Mouse (Mus musculus) 3134 (cell line): ENCODE data around the gene Doxl2.
"Not testable (repeated sequence)": the region's sequence is repeated elsewhere in the genome, so short reads cannot be mapped to it uniquely, and the experiment has no call there.

Source experiments
- DNase-seq: peaks from one replicate; pipeline ENCODE4 v3.0.0-alpha.2; 2011; ENCODE audit warnings: low spot score; ENCODE audit not compliant: insufficient read length; ENCODE audit errors: extremely low read depth

Doxl2 gene

GRCm38 (mm10) chr6:48974663-48975062, at the start of gene Doxl2:
Gene Doxl2, plus strand, starts transcription at chr6:48974963.
- no peak for DNase-seq

- no peak for DNase-seq
Measured at GRCm38 (mm10) chr6:48929595-48929994, 45.2 kb upstream of the Doxl2 start, which contains the start of gene 1600015I10Rik. Gene 1600015I10Rik, plus strand, starts transcription at chr6:48929895.

DNA sequence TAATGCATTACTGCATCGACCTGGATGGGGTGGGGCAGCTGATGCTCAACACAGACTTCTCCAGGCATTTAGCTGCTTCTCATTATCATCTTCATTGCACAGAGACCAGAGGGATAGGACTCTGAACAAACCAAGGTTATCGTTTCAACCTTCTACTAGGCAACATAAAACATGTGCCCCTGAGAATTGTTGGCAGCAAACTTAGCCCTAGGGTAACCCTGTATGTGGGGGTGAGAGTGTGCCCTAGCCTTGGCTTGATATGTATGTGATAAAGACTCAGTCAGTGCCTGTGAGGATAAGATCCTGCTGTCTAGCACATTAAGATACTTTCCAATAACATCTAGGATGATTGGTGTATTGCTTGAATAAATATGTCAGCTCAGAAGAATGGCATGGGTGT, 25.2 kb upstream of the Doxl2 start:
- no peak for DNase-seq

- no peak for DNase-seq
Measured at GRCm38 (mm10) chr6:48950676-48951075, 24.1 kb upstream of the Doxl2 start.

DNA sequence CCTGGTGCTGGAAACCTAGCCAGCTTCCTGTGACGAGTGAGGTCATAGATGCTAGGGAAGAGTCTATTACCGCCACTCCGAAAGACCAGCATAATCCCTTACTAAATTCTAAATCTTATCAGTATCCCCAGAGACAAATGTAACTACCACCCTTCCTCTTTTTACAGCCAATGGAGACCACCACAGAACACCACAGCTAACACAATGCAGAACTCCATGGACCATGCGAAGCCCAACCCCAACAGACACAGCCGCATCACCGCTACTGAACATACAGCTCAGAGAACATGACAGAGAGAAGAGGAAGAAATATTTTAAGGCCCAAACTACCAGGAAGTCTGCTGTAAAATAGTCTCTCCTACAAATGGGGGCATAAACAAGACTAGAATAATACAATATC, 23.1 kb upstream of the Doxl2 start:
- no peak for DNase-seq

DNA sequence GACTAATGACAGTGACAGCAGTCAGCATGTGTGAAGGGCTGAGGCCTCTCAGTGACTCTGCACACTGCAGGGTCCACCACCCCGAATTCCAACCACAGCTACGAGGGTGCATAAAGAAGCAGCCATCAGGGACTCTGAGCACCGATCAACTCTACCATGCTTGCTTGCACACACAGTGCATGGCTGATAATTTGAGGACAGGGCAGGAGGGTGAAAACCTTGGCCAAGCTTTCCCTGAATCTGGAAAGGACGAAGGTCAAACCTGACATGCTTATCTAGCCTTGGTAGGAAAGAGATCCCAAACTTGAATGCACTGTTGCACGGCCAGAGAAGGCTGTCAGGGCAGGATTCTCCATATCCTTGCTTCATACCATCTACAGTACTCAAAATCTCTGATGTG, 21.5 kb upstream of the Doxl2 start:
- DNase-seq, result no peak

- DNase-seq, result no peak
Measured at GRCm38 (mm10) chr6:48954211-48954610, 20.6 kb upstream of the Doxl2 start.

DNA sequence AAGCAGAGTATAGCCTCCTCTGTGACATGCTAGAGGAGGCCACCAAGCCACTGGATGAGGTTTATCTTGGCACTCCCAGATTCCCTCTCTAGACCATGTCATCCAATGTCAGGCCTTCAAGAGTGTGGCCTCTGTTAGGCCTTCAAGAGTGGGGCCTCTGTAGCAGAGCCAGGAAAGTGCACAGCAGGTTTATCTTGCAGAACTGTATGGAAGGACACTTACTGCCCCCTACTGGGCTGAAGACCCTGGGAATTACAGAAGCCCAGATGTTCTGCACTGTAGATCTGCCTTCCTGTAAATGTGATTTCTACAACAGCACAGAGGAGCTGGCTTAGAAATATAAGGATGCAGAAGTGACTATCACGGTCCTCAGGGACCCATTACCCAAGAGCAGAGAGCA, 19.8 kb upstream of the Doxl2 start:
- no peak for DNase-seq

GRCm38 (mm10) chr6:48956785-48957184, 18.0 kb upstream of the Doxl2 start:
- DNase-seq, result no peak

DNA sequence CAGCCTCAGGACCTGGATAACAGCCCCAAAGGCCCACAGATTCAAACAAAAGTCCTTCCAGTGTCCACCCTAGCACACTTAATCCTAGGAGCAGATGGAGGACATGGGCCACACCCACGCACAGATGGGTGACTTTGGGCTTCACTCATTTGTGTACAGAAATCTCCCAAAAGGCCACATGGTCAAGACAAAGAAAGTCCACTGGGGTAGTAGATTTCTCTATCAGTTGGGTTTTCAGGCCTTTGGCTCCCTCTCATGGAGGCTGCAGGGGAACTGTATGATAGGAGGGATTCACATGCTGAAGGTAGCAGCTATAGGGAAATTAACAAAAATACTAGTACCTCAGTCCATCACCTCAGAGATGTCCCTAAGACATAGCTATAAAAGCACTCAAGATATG, 16.7 kb upstream of the Doxl2 start:
- no peak for DNase-seq

DNA sequence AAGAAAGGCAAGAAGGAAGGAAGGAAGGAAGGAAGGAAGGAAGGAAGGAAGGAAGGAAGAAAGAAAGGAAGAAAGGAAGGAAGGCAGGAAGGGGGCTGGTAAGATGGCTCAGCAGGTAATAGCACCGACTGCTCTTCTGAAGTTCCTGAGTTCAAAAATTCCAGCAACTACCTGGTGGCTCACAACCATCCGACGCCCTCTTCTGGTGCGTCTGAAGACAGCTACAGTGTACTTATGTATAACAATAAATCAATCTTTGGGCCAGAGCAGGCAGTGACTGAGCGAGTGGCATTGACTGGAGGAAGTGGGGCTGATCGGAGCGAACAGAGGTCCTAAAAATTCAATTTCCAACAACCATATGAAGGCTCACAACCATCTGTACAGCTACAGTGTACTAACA, 15.6 kb upstream of the Doxl2 start:
- DNase-seq, result not testable (repeated sequence)

- DNase-seq, result not testable (repeated sequence)
Measured at GRCm38 (mm10) chr6:48966696-48967095, 8.1 kb upstream of the Doxl2 start.

DNA sequence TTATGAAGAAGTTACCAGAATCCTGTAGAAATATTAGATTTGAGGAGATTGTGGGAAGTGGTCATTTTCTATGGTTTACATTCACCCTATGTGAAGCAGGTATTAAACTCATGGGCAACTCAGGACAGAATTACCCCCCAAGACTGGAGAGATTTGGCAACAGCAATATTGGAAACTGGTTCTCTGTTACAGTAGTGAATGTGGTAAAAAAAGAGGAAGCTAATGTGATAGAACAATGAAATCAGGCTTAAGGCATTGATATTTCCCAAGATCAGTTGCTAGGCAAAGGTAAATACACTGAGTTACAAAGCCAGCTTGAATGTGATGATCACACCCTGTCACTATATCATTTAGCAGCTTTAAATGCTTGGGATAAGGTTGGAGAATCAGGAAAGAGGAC, 6.9 kb upstream of the Doxl2 start:
- DNase-seq, result no peak

DNA sequence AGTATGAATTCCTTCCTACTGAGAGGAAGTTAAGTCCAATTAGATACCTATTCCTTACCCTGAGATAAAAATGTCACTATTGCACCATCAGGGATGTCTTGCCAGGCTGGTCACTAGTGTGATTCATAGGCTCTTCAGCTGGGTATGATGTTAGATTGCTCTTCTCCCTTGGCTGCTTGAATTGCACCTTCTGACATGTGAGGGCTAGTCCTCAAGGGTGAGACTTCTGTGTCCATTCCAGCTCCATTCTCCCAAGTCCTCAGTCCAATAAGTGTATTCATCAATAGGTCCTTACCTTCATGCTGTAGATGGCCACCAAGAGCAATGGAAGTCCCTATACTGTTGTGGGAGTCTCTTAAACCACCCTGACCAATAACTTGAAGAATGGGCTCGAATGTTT, 4.9 kb downstream of the Doxl2 start:
- no peak for DNase-seq

- no peak for DNase-seq
Measured at GRCm38 (mm10) chr6:48982305-48982704, 7.5 kb downstream of the Doxl2 start.

- no peak for DNase-seq
Measured at GRCm38 (mm10) chr6:48986444-48986990, 11.8 kb downstream of the Doxl2 start, which contains the start of gene Svs1. Gene Svs1, plus strand, starts transcription at chr6:48986861.

DNA sequence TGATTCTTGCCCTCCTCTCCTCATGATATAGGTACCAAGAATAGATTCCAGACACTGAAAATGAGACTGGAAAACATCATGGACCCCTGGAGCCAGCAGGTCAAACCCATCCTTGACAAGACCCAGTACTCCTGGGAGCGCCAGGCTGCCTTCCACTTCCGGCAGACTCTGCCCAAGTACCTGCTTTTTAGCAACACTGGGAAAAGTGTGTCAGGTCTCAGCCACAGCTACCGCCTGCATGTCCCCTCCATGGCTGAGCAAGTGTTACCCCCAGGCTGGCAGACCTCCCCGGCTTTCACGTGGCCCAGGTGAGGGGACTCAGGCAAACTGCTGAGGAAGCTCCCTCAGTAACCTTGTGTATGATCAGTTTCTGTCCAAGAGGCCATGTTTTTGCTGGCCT, 15.2 kb downstream of the Doxl2 start:
- no peak for DNase-seq

DNA sequence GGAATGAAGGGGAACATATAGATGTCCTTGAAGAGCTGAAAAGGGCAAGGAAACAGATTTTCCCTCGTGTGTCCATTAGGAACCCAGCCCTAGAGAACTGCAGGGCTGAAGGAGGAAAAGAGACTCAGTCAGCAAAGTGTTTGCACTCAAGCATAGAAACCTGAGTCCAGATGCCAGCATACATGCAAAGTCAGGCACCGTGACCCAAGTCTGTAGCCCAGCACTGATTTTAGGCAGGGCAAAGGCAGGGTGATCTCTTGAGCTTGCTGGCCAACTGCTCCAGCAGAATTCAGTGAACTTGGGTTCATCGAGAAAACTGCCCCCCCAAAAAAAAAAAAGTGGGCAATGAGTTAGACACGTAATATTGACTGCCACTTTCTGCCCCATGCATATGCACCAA, 17.2 kb downstream of the Doxl2 start:
- no peak for DNase-seq

DNA sequence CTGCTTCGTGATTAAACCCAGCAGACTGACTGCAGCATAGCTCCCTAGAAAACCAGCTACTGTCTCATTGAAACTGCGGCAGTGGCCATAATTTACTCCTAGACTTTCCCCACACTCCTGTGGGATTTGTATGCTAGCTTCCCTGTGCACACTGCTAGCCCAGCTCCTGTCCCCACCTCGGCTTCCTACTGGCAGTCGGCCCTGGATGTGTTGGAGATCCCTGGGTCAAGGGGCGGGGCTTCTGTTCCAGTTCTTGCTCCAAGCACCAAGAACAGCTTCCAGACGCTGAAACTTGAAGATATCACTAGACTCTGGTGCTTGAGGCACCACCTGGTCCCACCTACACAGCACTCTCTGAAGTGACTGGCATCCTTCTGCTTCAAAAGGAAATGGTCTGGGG, 23.4 kb downstream of the Doxl2 start:
- no peak for DNase-seq

DNA sequence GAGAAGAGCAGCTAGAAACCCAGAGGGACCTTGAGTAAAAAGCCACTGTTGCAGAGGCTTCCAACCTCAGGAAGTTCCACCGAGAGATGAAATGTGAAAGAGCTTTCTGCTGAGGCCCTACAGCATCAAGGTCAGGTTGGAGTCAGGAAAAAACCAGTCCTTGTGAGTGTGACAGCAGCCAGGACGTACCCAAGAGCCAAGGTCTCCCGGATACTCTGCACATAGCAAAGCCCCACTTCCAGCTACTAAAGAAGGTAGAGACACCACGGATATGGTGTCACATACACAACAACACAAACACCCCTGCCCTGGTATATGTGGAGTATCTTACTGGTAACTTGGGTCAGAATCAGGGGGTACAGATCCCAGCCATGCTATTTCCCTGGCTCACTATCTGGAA, 24.0 kb downstream of the Doxl2 start:
- DNase-seq, result no peak

- DNase-seq, result no peak
Measured at GRCm38 (mm10) chr6:49003381-49003780, 28.6 kb downstream of the Doxl2 start.

GRCm38 (mm10) chr6:49007981-49008380, 33.2 kb downstream of the Doxl2 start:
- DNase-seq, result peak; percentile 18
